Mouse (Mus musculus) embryonic fibroblast, embryonic 13.5 days (primary cell): ENCODE results near the gene Tnfsf10.

Experiments
- CTCF ChIP-seq: IDR thresholded peaks from 2 replicates; pipeline ENCODE4 v1.5.1; 2011; ENCODE audit warnings: mild to moderate bottlenecking, control low read depth, low read length, moderate library complexity, borderline replicate concordance; ENCODE audit not compliant: insufficient read depth
- POLR2A ChIP-seq: IDR thresholded peaks from 2 replicates; pipeline ENCODE4 v1.6.1; 2011; ENCODE audit warnings: low read depth, mild to moderate bottlenecking, control low read depth, low read length, moderate library complexity

- TF ChIP-seq POLR2A = no peak
- TF ChIP-seq CTCF = no peak
These were observed 5.8 kb downstream of the Tnfsf10 start for GRCm38 (mm10) chr3:27322591-27322990.
